Comparison of ENCODE assay signal across 8 mouse cellular contexts in the genomic region with DNA sequence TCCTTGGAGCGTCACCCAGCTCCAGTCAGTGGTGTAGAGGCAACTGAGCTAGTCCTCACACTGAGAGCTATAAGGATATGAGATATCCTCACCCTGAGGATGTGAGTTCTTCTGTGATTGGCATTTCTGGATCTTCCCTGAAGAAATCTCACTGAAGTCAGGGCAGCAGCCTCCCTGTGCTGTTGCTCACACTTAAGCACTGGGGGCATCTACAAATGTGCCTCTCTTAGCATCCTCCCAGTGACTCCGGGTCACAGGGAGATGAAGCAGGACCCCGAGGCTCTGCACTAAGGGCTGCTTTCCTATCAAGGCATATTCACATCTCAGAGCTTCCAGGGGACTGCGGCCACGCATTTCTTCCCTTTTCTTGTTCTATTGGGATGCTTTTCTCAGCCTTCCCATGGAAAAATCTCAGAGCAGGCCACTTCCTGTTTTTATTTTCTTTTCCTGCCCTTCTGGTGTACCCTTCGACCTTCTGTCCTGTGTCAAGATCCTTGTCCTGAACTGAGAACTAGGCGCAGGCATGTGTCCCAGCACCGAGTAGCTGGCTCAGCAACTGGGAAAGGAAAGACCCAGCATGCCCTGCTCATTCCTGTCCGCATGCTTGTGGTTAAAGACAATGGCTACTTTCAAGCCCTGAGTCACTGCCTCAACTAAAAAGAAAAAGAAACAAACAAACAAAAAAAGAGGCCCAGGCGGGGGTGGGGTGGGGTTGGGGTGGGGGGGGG.
DNase-seq lines count a peak whose midpoint lies in the region; ATAC-seq and TF ChIP-seq lines count a peak whose summit lies in the region.

No protein-coding gene starts in this region.

- no peak for ATAC-seq in midbrain, embryonic 15.5 days (replicated peaks)
- no peak for ATAC-seq in midbrain, embryonic 13.5 days
- no peak for ATAC-seq in forebrain, embryonic 13.5 days
- no peak for ATAC-seq in intestine, postnatal 0 days
- no peak for ATAC-seq in lung, embryonic 14.5 days (ENCODE audit: insufficient read depth)
- ATAC-seq in erythroblast, adult 5-6 weeks (replicated peaks; ENCODE audit: low FRiP score, poor library complexity, severe bottlenecking) = no peak

- no peak overlapping the region for H3K9ac ChIP-seq in midbrain, embryonic 15.5 days
- no peak overlapping the region for H3K9ac ChIP-seq in midbrain, embryonic 13.5 days (replicated peaks)
- no peak overlapping the region for H3K9ac ChIP-seq in forebrain, embryonic 13.5 days
- H3K9ac ChIP-seq in intestine, postnatal 0 days (ENCODE audit: low read depth, low read length) = no peak overlapping the region
- H3K9ac ChIP-seq in lung, embryonic 14.5 days = no peak overlapping the region

- no peaks in the 10 kb centered on the region for H3K27me3 ChIP-seq in midbrain, embryonic 15.5 days (replicated peaks)
- H3K27me3 ChIP-seq in midbrain, embryonic 13.5 days = no peaks in the 10 kb centered on the region
- no peaks in the 10 kb centered on the region for H3K27me3 ChIP-seq in forebrain, embryonic 13.5 days
- no peaks in the 10 kb centered on the region for H3K27me3 ChIP-seq in intestine, postnatal 0 days (replicated peaks; ENCODE audit: control insufficient read depth, insufficient read depth, low read length)
- H3K27me3 ChIP-seq in lung, embryonic 14.5 days (ENCODE audit: insufficient read depth, low read length) = no peaks in the 10 kb centered on the region

- no peaks in the 10 kb centered on the region for H3K36me3 ChIP-seq in midbrain, embryonic 15.5 days (replicated peaks)
- H3K36me3 ChIP-seq in midbrain, embryonic 13.5 days = no peaks in the 10 kb centered on the region
- no peaks in the 10 kb centered on the region for H3K36me3 ChIP-seq in forebrain, embryonic 13.5 days (ENCODE audit: poor library complexity, severe bottlenecking)
- H3K36me3 ChIP-seq in intestine, postnatal 0 days (ENCODE audit: control insufficient read depth, insufficient read depth) = no peaks in the 10 kb centered on the region
- no peaks in the 10 kb centered on the region for H3K36me3 ChIP-seq in lung, embryonic 14.5 days (ENCODE audit: insufficient read depth)

- H3K4me1 ChIP-seq in midbrain, embryonic 15.5 days = 0 out of 2 replicates have a peak, but pooled peaks cover 3% of the 10 kb centered on the region
- H3K4me1 ChIP-seq in midbrain, embryonic 13.5 days (replicated peaks) = peaks cover 11% of the 10 kb centered on the region
- peaks cover 5% of the 10 kb centered on the region for H3K4me1 ChIP-seq in forebrain, embryonic 13.5 days
- H3K4me1 ChIP-seq in intestine, postnatal 0 days (replicated peaks; ENCODE audit: control insufficient read depth, insufficient read depth, low read length) = peaks cover 11% of the 10 kb centered on the region
- peaks cover 16% of the 10 kb centered on the region for H3K4me1 ChIP-seq in lung, embryonic 14.5 days (ENCODE audit: insufficient read depth)

- peak overlapping the region; percentile 34; the same call in 1 of the 2 replicates for H3K27ac ChIP-seq in midbrain, embryonic 15.5 days
- H3K27ac ChIP-seq in midbrain, embryonic 13.5 days = no peak overlapping the region; the same call in 1 of the 2 replicates
- peak overlapping the region; percentile 22; the same call in 1 of the 2 replicates for H3K27ac ChIP-seq in forebrain, embryonic 13.5 days
- peak overlapping the region; percentile 75 for H3K27ac ChIP-seq in intestine, postnatal 0 days (ENCODE audit: low read depth, low read length)
- peak overlapping the region; percentile 67 for H3K27ac ChIP-seq in lung, embryonic 14.5 days (ENCODE audit: low read depth)

- H3K4me2 ChIP-seq in midbrain, embryonic 15.5 days = no peak overlapping the region
- H3K4me2 ChIP-seq in midbrain, embryonic 13.5 days (replicated peaks) = no peak overlapping the region
- H3K4me2 ChIP-seq in forebrain, embryonic 13.5 days = no peak overlapping the region
- no peak overlapping the region for H3K4me2 ChIP-seq in intestine, postnatal 0 days (replicated peaks; ENCODE audit: low read depth)
- no peak overlapping the region for H3K4me2 ChIP-seq in lung, embryonic 14.5 days

- no peak for TF ChIP-seq CTCF in intestine, postnatal 0 days (IDR thresholded peaks at IDR 0.05; ENCODE audit: low read depth)
- TF ChIP-seq CTCF in lung, embryonic 14.5 days (IDR thresholded peaks at IDR 0.05; ENCODE audit: low read depth) = no peak

- WGBS in midbrain, embryonic 15.5 days = 58% methylated on average over 10 of the region's 10 CpGs
- WGBS in midbrain, embryonic 13.5 days = 58% methylated on average over 10 of the region's 10 CpGs
- WGBS in forebrain, embryonic 13.5 days = 59% methylated on average over 10 of the region's 10 CpGs
- WGBS in intestine, postnatal 0 days = 60% methylated on average over 10 of the region's 10 CpGs
- 56% methylated on average over 10 of the region's 10 CpGs for WGBS in lung, embryonic 14.5 days

- no peak overlapping the region for H3K4me3 ChIP-seq in midbrain, embryonic 15.5 days
- H3K4me3 ChIP-seq in midbrain, embryonic 13.5 days (replicated peaks) = no peak overlapping the region
- no peak overlapping the region for H3K4me3 ChIP-seq in forebrain, embryonic 13.5 days
- no peak overlapping the region for H3K4me3 ChIP-seq in intestine, postnatal 0 days (ENCODE audit: low read depth, low read length)
- no peak overlapping the region for H3K4me3 ChIP-seq in lung, embryonic 14.5 days (ENCODE audit: low read depth, low read length)

- no peaks in the 10 kb centered on the region for H3K9me3 ChIP-seq in midbrain, embryonic 15.5 days
- H3K9me3 ChIP-seq in midbrain, embryonic 13.5 days = no peaks in the 10 kb centered on the region
- no peaks in the 10 kb centered on the region for H3K9me3 ChIP-seq in forebrain, embryonic 13.5 days (replicated peaks)
- no peaks in the 10 kb centered on the region for H3K9me3 ChIP-seq in intestine, postnatal 0 days (ENCODE audit: control insufficient read depth)
- H3K9me3 ChIP-seq in lung, embryonic 14.5 days (ENCODE audit: low read depth, low read length) = no peaks in the 10 kb centered on the region

- DNase-seq in lung, embryonic 14.5 days = no peak
- no peak for DNase-seq in left cerebral cortex, adult 8-10 months (ENCODE audit: low spot score in 2 of 2)
- DNase-seq in layer of hippocampus, adult 9-10 months (ENCODE audit: low spot score) = no peak
